Mouse (Mus musculus): ENCODE results near the gene Map2.
A peak's percentile ranks its signal among the peaks of the same experiment; 100 is the strongest.

Map2 gene

DNA sequence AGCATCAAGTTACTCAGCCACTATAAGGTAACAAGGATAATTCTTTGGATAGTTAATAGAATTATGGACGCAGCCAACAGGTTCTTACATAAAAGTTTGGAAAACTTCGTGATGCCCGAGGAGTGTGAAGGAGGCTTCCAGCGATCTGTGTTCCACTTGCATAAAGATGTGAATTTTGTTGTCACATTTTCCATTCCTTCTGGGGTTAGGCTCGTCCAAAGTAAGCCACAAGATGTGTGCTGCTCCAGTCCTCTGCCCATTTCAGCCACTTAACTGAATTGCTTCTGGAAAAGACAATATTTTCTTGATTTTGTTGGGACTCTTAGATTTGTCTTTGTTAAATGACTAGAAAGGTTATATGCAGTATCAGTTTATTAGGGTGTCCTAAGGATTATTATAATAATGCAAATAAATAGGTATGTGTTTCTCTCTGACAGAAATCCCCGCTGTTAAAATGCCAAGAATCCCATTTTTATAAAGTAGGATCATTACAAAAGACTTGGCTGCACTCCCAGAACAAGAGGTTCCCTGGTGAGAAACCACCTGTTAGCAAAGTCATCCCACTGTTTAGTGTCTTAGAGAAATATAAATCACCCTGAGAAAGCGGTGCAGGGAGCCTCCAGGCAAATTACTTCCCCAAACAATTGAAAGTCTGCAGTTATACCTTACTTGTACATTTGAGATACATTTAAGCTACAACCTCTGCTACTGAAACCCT, 36.2 kb downstream of the Map2 start:
- Histone ChIP-seq H3K27me3 (ENCODE audit: insufficient read depth, low read length) (no peaks in the 10 kb centered on the region), H3K9me3 (ENCODE audit: low read length) (no peaks in the 10 kb centered on the region), H3K36me3 (ENCODE audit: insufficient read depth, low read length) (no peaks in the 10 kb centered on the region), H3K4me3 (replicated peaks; ENCODE audit: low read length) (no peak overlapping the region), H3K4me1 (replicated peaks; ENCODE audit: low read depth, low read length) (no peaks in the 10 kb centered on the region)
- no peak for TF ChIP-seq NANOG (IDR thresholded peaks at IDR 0.05; ENCODE audit: borderline replicate concordance, low read length)
- TF ChIP-seq CTCF (conservative IDR thresholded peaks at IDR 0.05; ENCODE audit: low read length) = no peak
- no peak for TF ChIP-seq POU5F1 (IDR thresholded peaks at IDR 0.05; ENCODE audit: borderline replicate concordance, low read length)

DNA sequence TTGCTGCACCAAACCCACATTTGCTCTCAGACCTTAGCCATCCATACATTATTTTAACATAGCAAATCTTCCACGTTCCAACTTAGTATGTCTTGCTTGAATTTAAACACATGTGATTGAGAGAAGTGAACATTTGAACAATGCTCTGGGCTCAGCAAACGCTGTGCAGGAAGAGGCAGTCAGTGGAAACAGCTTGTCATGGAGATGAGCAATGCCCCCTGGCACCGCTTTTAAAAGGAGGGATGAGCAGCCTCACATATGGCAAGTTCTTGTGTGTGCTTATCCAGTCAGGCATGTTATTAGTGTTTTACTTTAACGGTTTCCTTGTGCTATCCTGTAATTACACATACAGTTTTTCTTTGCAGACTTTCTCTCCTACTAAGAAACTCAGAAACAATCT, 46.4 kb downstream of the Map2 start:
- Histone ChIP-seq H3K27me3 (ENCODE audit: insufficient read depth, low read length) (no peaks in the 10 kb centered on the region), H3K36me3 (ENCODE audit: insufficient read depth, low read length) (no peaks in the 10 kb centered on the region), H3K4me3 (replicated peaks; ENCODE audit: low read length) (no peak overlapping the region), H3K4me1 (replicated peaks; ENCODE audit: low read depth, low read length) (peaks cover 4% of the 10 kb centered on the region), H3K9me3 (ENCODE audit: low read length) (no peaks in the 10 kb centered on the region)
- TF ChIP-seq POU5F1 (IDR thresholded peaks at IDR 0.05; ENCODE audit: borderline replicate concordance, low read length) (no peak), NANOG (IDR thresholded peaks at IDR 0.05; ENCODE audit: borderline replicate concordance, low read length) (no peak), CTCF (conservative IDR thresholded peaks at IDR 0.05; ENCODE audit: low read length) (no peak)

GRCm38 (mm10) chr1:66223331-66223730, 48.3 kb downstream of the Map2 start:
- Histone ChIP-seq H3K9me3 (ENCODE audit: low read length) (no peaks in the 10 kb centered on the region), H3K36me3 (ENCODE audit: insufficient read depth, low read length) (no peaks in the 10 kb centered on the region), H3K4me3 (replicated peaks; ENCODE audit: low read length) (no peak overlapping the region), H3K27me3 (ENCODE audit: insufficient read depth, low read length) (no peaks in the 10 kb centered on the region), H3K4me1 (replicated peaks; ENCODE audit: low read depth, low read length) (peaks cover 4% of the 10 kb centered on the region)
- TF ChIP-seq NANOG (IDR thresholded peaks at IDR 0.05; ENCODE audit: borderline replicate concordance, low read length) = peak; percentile 39; the same call in 1 of the 2 replicates
- no peak for TF ChIP-seq POU5F1 (IDR thresholded peaks at IDR 0.05; ENCODE audit: borderline replicate concordance, low read length)
- TF ChIP-seq CTCF (conservative IDR thresholded peaks at IDR 0.05; ENCODE audit: low read length) = no peak

- no peaks in the 10 kb centered on the region for H3K27me3 ChIP-seq (ENCODE audit: insufficient read depth, low read length)
- no peak for TF ChIP-seq CTCF (conservative IDR thresholded peaks at IDR 0.05; ENCODE audit: low read length)
- no peak for TF ChIP-seq NANOG (IDR thresholded peaks at IDR 0.05; ENCODE audit: borderline replicate concordance, low read length)
- no peak for TF ChIP-seq POU5F1 (IDR thresholded peaks at IDR 0.05; ENCODE audit: borderline replicate concordance, low read length)
- H3K9me3 ChIP-seq (ENCODE audit: low read length) = no peaks in the 10 kb centered on the region
- peaks cover 4% of the 10 kb centered on the region for H3K4me1 ChIP-seq (replicated peaks; ENCODE audit: low read depth, low read length)
- no peaks in the 10 kb centered on the region for H3K36me3 ChIP-seq (ENCODE audit: insufficient read depth, low read length)
- H3K4me3 ChIP-seq (replicated peaks; ENCODE audit: low read length) = no peak overlapping the region
Observed at GRCm38 (mm10) chr1:66226372-66227368, 51.6 kb downstream of the Map2 start.

DNA sequence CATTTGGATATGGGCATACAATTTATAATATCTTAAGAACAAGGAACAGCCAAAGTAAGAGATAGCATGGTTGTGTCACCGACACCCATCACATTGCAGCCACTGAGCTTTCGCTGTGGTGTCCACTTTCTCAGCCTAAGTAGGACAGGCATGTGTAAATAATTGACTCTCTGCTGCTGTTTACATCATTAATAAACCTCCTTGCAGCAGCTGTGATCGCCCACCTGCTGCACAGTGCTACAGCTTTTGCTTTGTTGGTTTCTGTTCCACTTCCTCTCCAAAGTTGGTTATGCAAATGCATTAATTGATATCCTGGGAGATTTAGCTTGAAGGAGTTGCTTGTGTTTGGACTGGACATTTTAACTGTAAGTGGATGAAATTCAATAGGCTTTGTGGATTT, 53.1 kb downstream of the Map2 start:
- Histone ChIP-seq H3K36me3 (ENCODE audit: insufficient read depth, low read length) (no peaks in the 10 kb centered on the region), H3K27me3 (ENCODE audit: insufficient read depth, low read length) (no peaks in the 10 kb centered on the region), H3K9me3 (ENCODE audit: low read length) (no peaks in the 10 kb centered on the region), H3K4me1 (replicated peaks; ENCODE audit: low read depth, low read length) (peaks cover 3% of the 10 kb centered on the region), H3K4me3 (replicated peaks; ENCODE audit: low read length) (no peak overlapping the region)
- no peak for TF ChIP-seq CTCF (conservative IDR thresholded peaks at IDR 0.05; ENCODE audit: low read length)

- TF ChIP-seq CTCF (conservative IDR thresholded peaks at IDR 0.05; ENCODE audit: low read length) (no peak), NANOG (IDR thresholded peaks at IDR 0.05; ENCODE audit: borderline replicate concordance, low read length) (no peak), POU5F1 (IDR thresholded peaks at IDR 0.05; ENCODE audit: borderline replicate concordance, low read length) (no peak)
- H3K9me3 ChIP-seq (ENCODE audit: low read length) = no peaks in the 10 kb centered on the region
Observed at GRCm38 (mm10) chr1:66230345-66230744, 55.3 kb downstream of the Map2 start.

DNA sequence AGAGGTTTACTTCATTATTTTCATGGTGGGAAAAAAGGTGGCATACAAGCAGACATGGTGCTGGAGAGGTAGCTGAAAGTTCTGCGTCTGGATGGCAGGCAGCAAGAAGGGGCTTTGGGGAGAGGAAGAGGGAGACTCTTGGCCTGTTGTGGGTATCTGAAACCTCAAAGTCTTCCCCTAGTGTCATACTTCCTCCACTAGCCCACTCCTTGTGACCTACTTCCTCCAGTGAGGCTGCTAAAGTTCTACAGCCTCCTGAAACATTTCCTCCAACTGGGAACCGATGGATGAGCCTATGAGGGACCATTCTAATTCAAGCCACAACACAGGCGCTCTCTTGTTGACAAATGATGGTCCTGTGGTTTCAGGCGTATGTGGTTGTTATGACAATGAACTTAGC, 56.9 kb downstream of the Map2 start:
- no peaks in the 10 kb centered on the region for H3K9me3 ChIP-seq (ENCODE audit: low read length)
- H3K36me3 ChIP-seq (ENCODE audit: insufficient read depth, low read length) = no peaks in the 10 kb centered on the region
- H3K27me3 ChIP-seq (ENCODE audit: insufficient read depth, low read length) = no peaks in the 10 kb centered on the region
- H3K4me3 ChIP-seq (replicated peaks; ENCODE audit: low read length) = no peak overlapping the region
- H3K4me1 ChIP-seq (replicated peaks; ENCODE audit: low read depth, low read length) = no peaks in the 10 kb centered on the region
- TF ChIP-seq CTCF (conservative IDR thresholded peaks at IDR 0.05; ENCODE audit: low read length) = no peak
- TF ChIP-seq POU5F1 (IDR thresholded peaks at IDR 0.05; ENCODE audit: borderline replicate concordance, low read length) = no peak
- no peak for TF ChIP-seq NANOG (IDR thresholded peaks at IDR 0.05; ENCODE audit: borderline replicate concordance, low read length)

More at GRCm38 (mm10) chr1:66230345-66230744, 55.3 kb downstream of the Map2 start:
- Histone ChIP-seq H3K4me1 (replicated peaks; ENCODE audit: low read depth, low read length) (no peaks in the 10 kb centered on the region), H3K36me3 (ENCODE audit: insufficient read depth, low read length) (no peaks in the 10 kb centered on the region), H3K4me3 (replicated peaks; ENCODE audit: low read length) (no peak overlapping the region), H3K27me3 (ENCODE audit: insufficient read depth, low read length) (no peaks in the 10 kb centered on the region)

DNA sequence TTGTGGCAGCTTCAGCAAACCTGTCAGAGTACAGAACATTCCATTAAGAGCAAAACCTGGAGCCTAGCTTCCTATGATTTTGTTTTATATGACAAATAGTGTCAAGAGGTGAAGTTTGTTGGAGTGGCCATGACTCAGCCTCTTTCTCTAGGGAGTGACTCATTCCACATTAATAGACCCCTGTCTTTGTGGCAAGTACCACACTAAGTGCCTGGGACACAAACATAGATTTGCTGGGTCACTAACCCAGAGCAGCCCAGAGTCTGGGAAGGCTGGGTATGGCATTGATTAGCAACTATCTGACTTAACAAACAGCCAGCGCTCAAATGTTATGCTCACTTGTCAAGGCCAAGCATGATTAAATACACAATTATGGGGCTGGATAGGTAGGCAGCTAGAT, 69.8 kb downstream of the Map2 start:
- TF ChIP-seq CTCF (conservative IDR thresholded peaks at IDR 0.05; ENCODE audit: low read length) (no peak), NANOG (IDR thresholded peaks at IDR 0.05; ENCODE audit: borderline replicate concordance, low read length) (no peak), POU5F1 (IDR thresholded peaks at IDR 0.05; ENCODE audit: borderline replicate concordance, low read length) (no peak)
- Histone ChIP-seq H3K36me3 (ENCODE audit: insufficient read depth, low read length) (no peaks in the 10 kb centered on the region), H3K4me3 (replicated peaks; ENCODE audit: low read length) (no peak overlapping the region), H3K27me3 (ENCODE audit: insufficient read depth, low read length) (no peaks in the 10 kb centered on the region), H3K4me1 (replicated peaks; ENCODE audit: low read depth, low read length) (no peaks in the 10 kb centered on the region), H3K9me3 (ENCODE audit: low read length) (no peaks in the 10 kb centered on the region)

All from E14TG2a.4 (cell line).